Mouse (Mus musculus): Measurements from ENCODE around the gene Rtp3. TPM values are rescaled to one million over a fixed set of nuclear protein-coding genes. Genes with fewer than 3 reads are reported as not detected.
A peak's percentile ranks its signal among the peaks of the same experiment; 100 is the strongest.

Gene Rtp3
- not detected in 2 replicates for total RNA-seq (2015)
- not detected in 2 replicates for total RNA-seq (2017)

DNA sequence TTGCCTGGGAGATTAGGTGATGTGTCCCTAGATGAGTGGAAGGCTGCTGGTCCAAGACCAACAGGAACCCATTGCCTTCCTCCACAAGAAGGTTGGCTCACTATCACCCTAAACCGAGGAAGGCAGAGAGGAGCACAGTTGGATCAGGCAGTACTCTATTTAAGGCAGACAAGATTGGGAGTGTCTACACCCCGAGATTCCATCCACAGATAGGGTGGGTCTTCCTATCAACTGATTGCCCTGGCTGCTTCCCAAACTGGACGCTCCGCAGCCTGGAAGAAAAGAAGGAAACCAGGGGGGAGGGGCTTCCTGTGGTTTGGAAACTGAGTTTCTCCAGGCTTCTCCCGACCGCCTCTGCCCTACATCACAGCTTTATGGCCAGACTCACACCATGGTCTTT lies at the start of gene Rtp3:
Gene Rtp3, minus strand, starts transcription at position 380 of the 400 bp plus-strand sequence.
- ATAC-seq (ENCODE audit: poor library complexity, severe bottlenecking): no peak

DNA sequence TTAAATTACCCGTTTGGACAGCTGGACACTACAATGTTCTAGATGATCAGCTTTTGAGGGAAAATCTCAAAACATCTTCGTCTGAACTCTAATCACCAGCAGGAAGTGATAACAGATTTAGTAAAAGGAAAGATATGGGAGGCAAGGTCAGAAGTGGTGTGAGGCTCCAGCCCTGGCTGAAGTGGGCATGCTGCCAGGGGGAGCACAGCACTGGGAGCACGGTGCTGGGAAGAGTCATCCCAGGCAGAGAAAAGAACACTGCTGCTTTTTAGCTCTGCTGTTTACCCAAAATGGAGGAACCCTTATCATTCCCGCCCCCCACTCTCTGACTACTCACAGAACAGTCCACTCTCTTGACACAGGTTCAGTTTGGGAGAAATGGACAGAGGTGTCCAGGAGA lies 49.6 kb upstream of the Rtp3 start:
- no peak for ATAC-seq (ENCODE audit: poor library complexity, severe bottlenecking)

DNA sequence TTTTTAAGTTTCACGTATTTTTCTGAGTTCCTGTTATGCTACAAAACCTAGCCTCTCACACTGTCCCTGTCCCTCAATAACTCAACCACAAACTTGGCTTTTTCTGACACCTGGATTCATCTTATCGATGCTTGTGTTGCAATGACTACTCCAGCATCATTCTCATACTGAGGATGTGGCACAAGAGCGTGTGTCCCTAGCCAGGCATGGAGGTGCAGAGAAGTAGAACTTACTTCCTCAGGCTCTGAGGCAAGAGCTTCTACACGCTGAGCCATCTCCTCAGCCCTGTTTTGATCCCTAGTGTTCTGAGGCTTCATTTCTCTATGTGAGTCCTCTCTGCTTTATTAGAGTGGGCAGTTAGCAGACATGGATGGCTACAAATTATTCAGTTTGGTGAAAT lies 43.3 kb upstream of the Rtp3 start:
- peak; percentile 69 for ATAC-seq (ENCODE audit: poor library complexity, severe bottlenecking)

- ATAC-seq (ENCODE audit: poor library complexity, severe bottlenecking): no peak
Observed at GRCm38 (mm10) chr9:111026791-111027190, 36.4 kb upstream of the Rtp3 start.

- peak; percentile 80 for ATAC-seq (ENCODE audit: poor library complexity, severe bottlenecking)
Observed at GRCm38 (mm10) chr9:111019022-111019421, 28.6 kb upstream of the Rtp3 start, which contains the start of gene Ltf. TSS of gene Ltf (plus strand) at chr9:111019271.

GRCm38 (mm10) chr9:111015658-111016057 lies 25.3 kb upstream of the Rtp3 start:
- no peak for ATAC-seq (ENCODE audit: poor library complexity, severe bottlenecking)

DNA sequence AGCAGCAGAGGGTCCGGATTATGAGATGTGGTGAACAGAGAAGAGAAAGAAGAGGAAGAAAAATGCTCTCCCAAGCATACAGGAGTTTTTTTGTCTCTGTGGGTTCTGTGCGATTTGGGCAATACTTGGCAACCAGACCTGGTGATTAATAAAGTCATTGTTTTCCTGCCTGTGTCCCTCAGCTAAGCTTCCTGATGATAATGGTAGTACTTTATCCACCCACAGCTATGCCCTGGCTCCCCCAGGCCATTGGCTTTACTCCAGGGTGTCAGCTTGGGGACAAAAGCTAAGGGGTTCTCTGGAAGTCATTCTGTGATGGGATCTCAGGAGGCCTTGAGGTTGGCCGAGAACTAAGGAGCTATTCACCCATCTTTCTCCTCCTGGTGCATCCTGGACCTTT lies 21.7 kb upstream of the Rtp3 start:
- no peak for ATAC-seq (ENCODE audit: poor library complexity, severe bottlenecking)

- ATAC-seq (ENCODE audit: poor library complexity, severe bottlenecking): no peak
Observed at GRCm38 (mm10) chr9:111011550-111011949, 21.2 kb upstream of the Rtp3 start.

- ATAC-seq (ENCODE audit: poor library complexity, severe bottlenecking): peak; percentile 67
Observed at GRCm38 (mm10) chr9:111009763-111010162, 19.4 kb upstream of the Rtp3 start.

- peak; percentile 62 for ATAC-seq (ENCODE audit: poor library complexity, severe bottlenecking)
Observed at GRCm38 (mm10) chr9:111006544-111006943, 16.2 kb upstream of the Rtp3 start.

- no peak for ATAC-seq (ENCODE audit: poor library complexity, severe bottlenecking)
Observed at GRCm38 (mm10) chr9:111003279-111003678, 12.9 kb upstream of the Rtp3 start.

DNA sequence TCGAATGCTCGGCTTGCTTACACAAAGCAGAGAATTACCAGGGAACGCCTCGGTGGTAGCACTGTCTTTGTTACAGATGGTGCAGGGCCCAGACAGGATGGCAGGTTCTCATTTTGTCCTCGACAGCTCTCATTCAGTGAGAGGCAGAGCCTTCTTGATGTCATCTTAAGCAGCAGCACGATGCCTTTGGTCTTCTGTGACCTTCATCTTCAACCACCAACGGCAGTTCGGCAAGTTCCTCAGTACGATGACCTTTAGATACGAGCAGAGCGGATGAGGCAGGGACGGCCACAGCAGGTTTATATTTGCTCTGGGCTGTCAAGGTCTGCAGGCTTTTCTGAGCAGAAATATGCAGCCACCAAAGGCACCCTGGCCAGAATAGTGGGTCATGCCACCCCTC lies 11.2 kb upstream of the Rtp3 start:
- no peak for ATAC-seq (ENCODE audit: poor library complexity, severe bottlenecking)

- no peak for ATAC-seq (ENCODE audit: poor library complexity, severe bottlenecking)
Observed at GRCm38 (mm10) chr9:110999856-111000255, 9.5 kb upstream of the Rtp3 start.

DNA sequence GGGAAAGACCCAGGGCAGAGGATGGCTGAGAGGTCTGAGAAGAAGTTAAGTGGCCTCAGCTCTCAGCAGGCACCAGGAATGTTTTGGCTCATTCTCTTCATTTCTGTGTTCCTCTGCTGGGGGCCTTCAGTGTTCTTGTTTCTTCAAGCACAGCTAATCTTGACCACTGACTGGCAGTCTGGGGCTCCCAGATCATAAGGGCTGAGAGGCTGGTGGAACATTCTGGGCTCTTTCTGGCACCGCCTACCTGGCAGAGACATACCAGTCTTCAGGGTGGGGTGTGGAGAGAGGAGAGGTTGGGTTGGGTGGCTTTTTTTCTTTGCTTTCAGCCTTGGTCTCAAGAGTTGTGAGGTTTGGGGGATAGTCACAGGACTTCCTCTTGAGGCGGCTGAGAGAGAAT lies 8.7 kb upstream of the Rtp3 start:
- no peak for ATAC-seq (ENCODE audit: poor library complexity, severe bottlenecking)

DNA sequence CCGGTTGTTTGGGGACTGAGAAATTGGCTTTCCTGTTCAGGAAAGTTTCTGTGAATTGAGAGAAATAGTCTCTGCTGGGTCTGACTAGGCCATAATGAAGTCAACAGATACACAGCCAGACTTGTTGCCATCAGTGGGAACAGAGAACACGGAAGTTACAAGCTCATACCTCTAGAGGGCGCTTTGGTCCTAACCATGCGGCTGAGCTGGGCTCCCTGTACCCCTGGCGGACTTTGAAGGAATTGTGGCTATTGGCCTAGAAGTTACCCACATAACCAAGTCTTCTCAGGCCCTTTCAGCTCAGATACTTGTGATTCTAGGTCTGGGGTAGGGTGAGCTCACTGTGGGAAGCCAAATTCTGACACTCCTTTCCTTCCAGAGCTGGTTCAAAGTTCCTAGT lies 6.9 kb upstream of the Rtp3 start:
- ATAC-seq (ENCODE audit: poor library complexity, severe bottlenecking): peak; percentile 84

GRCm38 (mm10) chr9:110994716-110995172 lies 4.4 kb upstream of the Rtp3 start:
- ATAC-seq (ENCODE audit: poor library complexity, severe bottlenecking): peak; percentile 90

DNA sequence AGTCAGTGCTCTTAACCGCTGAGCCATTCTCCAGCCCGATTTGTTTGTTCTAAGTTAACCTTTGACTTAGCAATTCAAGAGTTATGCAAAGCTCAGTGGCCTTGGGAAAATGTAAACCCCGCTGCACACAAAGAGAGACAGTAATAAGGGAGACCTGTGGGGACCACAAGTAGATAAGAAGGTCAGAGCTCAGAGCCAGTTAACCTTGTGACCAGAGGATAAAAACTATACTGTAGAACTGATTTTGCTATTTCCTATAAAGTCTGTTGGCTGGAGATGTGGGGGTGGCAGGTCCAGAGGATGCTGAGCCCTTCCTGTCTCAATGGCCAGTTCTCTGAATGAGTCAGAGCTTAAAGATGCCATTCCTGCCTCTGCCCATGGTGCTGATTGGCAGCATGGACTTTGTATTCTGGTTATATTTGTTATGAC lies 2.9 kb upstream of the Rtp3 start:
- no peak for ATAC-seq (ENCODE audit: poor library complexity, severe bottlenecking)

GRCm38 (mm10) chr9:110989543-110989942 lies 840 bp downstream of the Rtp3 start:
- no peak for ATAC-seq (ENCODE audit: poor library complexity, severe bottlenecking)

DNA sequence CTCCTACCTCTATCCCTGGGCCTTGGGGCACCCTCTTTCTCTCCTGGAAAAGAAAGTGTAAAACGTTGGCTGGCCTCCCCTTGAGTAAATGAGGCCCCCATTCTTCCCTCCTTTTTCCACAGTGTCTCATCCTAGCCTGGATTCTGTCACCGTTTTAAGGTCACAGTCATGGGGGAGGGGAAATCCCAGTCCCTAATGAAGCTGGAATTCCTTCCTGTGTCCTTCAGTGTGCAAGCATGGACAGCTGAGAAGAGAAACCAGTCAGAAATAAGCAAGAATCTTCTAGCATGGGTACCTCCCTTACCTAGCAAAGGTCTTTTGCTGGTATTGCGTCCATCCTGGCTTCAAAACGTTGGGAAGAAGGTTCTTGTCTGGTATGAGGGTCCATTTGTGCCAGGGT lies 1.2 kb downstream of the Rtp3 start:
- ATAC-seq (ENCODE audit: poor library complexity, severe bottlenecking): no peak

DNA sequence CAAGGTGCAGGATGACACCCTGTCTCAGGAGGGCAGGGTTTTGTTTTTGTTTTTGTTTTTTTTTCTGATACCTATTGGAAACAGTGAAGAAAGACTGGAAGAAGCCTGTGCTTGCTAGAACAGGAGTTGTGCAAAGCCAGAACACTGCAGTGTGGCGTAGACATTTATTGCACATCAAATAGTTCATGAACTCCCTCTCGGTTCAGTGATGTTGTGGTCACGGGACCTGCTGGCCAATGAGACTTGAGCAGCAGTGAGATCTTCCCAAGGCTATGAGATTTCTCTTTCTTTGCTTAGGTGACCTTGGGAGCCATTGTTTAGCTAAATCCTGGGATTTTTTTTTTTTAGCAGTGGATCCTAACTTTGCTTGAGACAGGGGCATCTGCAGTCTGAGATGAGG lies 2.3 kb downstream of the Rtp3 start:
- no peak for ATAC-seq (ENCODE audit: poor library complexity, severe bottlenecking)

- ATAC-seq (ENCODE audit: poor library complexity, severe bottlenecking): no peak
Observed at GRCm38 (mm10) chr9:110987331-110987730, 3.1 kb downstream of the Rtp3 start.

DNA sequence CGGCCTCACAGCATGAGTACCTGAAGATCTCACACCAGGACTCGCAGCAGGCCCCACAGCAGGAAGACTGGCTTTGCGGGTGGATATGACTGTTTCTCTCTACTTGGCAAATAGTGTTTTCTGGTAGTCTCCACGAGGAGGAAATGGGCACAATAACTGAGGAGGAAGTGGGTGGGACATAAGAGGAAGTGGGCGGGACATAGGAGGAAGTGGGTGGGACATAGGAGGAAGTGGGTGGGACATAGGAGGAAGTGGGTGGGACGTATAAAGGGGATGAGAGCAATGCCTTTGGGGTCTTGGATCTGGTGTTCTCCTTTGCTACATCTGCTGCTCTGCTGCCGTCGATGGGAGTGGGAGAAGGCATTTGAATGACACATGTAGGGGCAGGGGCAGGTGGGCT lies 4.4 kb downstream of the Rtp3 start:
- 0 out of 2 replicates have a peak, but pooled peaks have one; percentile 27 for ATAC-seq (ENCODE audit: poor library complexity, severe bottlenecking)

- ATAC-seq (ENCODE audit: poor library complexity, severe bottlenecking): no peak
Observed at GRCm38 (mm10) chr9:110985541-110985940, 4.8 kb downstream of the Rtp3 start.
